Mouse (Mus musculus) intestine, embryonic 15.5 days (tissue): ENCODE measurements around the gene Olfr310. TPM values are rescaled to one million over a fixed set of nuclear protein-coding genes. Genes with fewer than 3 reads are reported as not detected.

Experiments used
- ATAC-seq: fragments of 200-750 bp; cut with Nextera tagmentation; 2 replicates; pipeline ENCODE4 v1.8.0; 2017; ENCODE audit warnings: moderate TSS enrichment, moderate library complexity
- H3K27ac ChIP-seq: fragments of 300-500 bp; sonication (generic); 2 replicates; pipeline ENCODE4 v1.5.1; 2015; ENCODE audit warnings: mild to moderate bottlenecking, inconsistent platforms
- H3K27me3 ChIP-seq: fragments of 300-500 bp; sonication (generic); replicated peaks from 2 replicates; pipeline ENCODE4 v1.6.1; 2015; ENCODE audit warnings: inconsistent platforms
- H3K36me3 ChIP-seq: fragments of 300-500 bp; sonication (generic); 2 replicates; pipeline ENCODE4 v1.6.1; 2015; ENCODE audit warnings: inconsistent platforms
- H3K4me1 ChIP-seq: fragments of 300-500 bp; sonication (generic); replicated peaks from 2 replicates; pipeline ENCODE4 v1.6.1; 2015; ENCODE audit warnings: inconsistent platforms
- H3K4me2 ChIP-seq: fragments of 300-500 bp; sonication (generic); replicated peaks from 2 replicates; pipeline ENCODE4 v1.6.1; 2015; ENCODE audit warnings: mild to moderate bottlenecking, inconsistent platforms
- H3K4me3 ChIP-seq: fragments of 300-500 bp; sonication (generic); replicated peaks from 2 replicates; pipeline ENCODE4 v1.5.1; 2015; ENCODE audit warnings: inconsistent platforms
- H3K9ac ChIP-seq: fragments of 300-500 bp; sonication (generic); 2 replicates; pipeline ENCODE4 v1.6.1; 2015; ENCODE audit warnings: inconsistent platforms
- H3K9me3 ChIP-seq: fragments of 300-500 bp; sonication (generic); 2 replicates; pipeline ENCODE4 v1.6.1; 2016; ENCODE audit warnings: inconsistent platforms
- WGBS: fragments of 180-500 bp; shearing (Covaris S2); methylation state at CpG from one replicate; pipeline ENCODE4 v1.1.7; 2015; 5-methylcytosine and 5-hydroxymethylcytosine counted together
- polyA plus RNA-seq: library from polyadenylated mRNA; unstranded; fragments of >200 nt; fragmentation: Nextera tagmentation; extraction: Ambion mirVana; gene quantifications from 2 replicates; pipeline ENCODE4 v1.2.1, GENCODE M21; 2015

The Olfr310 gene
- polyA plus RNA-seq = not detected in 2 replicates

DNA sequence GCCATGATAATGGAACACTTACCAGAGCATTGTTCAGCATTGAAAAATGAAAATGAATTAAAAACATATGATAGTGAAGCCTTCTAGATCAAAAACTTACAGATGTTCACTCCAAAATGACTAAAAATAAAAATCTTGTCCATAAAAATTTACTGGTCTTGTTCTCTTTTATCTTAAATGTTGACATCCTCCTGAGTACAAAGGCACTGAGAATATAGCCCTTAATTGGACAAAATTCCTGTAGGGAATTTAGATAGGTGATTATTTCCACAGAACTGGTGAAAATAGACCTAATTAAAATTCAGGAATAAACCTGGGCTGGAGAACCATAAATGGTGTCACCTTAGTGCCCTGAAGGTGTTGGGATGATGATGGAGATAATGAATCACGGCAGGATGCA is at the start of gene Olfr310:
Gene Olfr310 (minus strand): TSS at position 101 of the 400 bp plus-strand sequence.
- H3K4me2 ChIP-seq = no peak within 1 kb of the TSS
- H3K4me3 ChIP-seq = no peak within 1 kb of the TSS
- no peaks in the 10 kb centered on the region for H3K36me3 ChIP-seq
- no peak within 1 kb of the TSS for H3K9ac ChIP-seq
- WGBS = 73% methylated on average over 1 of the region's 1 CpGs
- no peaks in the 10 kb centered on the region for H3K4me1 ChIP-seq
- no peaks in the 10 kb centered on the region for H3K27me3 ChIP-seq
- H3K9me3 ChIP-seq = no peaks in the 10 kb centered on the region
- no peak for ATAC-seq
- H3K27ac ChIP-seq = no peak within 1 kb of the TSS

DNA sequence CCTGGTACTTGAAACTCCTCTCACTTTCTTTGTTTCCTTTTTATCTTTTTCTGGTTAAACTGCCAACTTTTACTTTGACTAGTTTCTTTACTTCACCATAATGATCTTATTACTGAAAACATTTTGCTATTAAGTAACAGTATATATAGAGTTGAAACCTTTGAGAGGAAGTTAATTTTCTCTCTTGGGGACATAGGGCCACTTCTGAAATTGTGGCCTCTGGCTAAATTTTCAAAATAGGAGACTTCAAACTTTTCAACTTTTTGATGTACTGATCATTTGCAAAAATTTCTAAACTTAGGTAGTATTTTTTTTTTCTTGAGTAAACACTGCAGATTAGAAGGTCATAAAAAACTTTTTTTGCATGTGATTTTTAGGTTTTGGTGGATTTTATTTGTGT is 48.6 kb upstream of the Olfr310 start, which contains the start of gene Olfr308:
Gene Olfr308 (minus strand): TSS at position 101 of the 400 bp plus-strand sequence.
- no peak for ATAC-seq
- Histone ChIP-seq H3K4me3 (no peak within 1 kb of the TSS), H3K36me3 (no peaks in the 10 kb centered on the region), H3K4me2 (no peak within 1 kb of the TSS), H3K4me1 (no peaks in the 10 kb centered on the region), H3K9ac (no peak within 1 kb of the TSS), H3K9me3 (no peaks in the 10 kb centered on the region), H3K27ac (no peak within 1 kb of the TSS), H3K27me3 (no peaks in the 10 kb centered on the region)

DNA sequence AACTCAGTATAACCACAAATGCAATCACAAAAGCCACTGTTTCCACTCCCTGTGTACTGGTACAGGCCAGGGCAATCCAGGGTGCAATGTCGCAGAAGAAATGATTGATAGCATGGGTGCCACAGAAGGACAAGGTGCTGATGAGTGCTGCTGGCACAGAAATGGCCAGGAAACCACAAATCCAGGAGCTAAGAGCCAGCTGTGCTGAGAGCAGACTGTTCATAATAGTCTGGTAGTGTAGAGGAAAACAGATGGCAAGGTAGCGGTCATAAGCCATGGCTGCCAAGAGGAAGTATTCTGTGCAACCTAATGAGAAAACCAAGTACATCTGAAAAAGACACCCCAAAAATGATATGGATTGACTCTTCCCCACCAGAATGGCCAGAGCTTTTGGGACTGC is 44.4 kb upstream of the Olfr310 start:
- H3K27me3 ChIP-seq = no peaks in the 10 kb centered on the region

DNA sequence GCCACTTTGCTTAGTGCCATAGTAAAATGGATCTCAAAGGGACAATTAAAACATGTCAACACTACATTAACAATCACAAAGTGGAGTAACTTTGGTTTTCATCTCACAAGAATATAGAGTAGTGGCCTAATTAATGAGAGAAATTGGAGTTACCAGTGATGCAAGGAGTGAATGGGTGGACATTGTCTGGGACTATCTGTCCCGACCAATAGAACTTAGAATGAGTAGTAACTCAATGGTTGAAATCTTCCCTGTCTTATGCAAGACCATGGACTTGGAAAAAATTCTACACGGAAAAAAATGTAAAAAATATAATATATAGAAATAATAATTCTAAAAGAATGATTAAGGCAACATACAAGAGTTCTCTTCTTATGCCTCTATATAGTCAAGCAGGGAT is 36.6 kb upstream of the Olfr310 start, which contains the start of gene Olfr309:
Gene Olfr309 (minus strand): TSS at position 101 of the 400 bp plus-strand sequence.
- no peak within 1 kb of the TSS for H3K27ac ChIP-seq
- H3K4me3 ChIP-seq = no peak within 1 kb of the TSS
- no peaks in the 10 kb centered on the region for H3K36me3 ChIP-seq
- H3K9ac ChIP-seq = no peak within 1 kb of the TSS
- H3K27me3 ChIP-seq = no peaks in the 10 kb centered on the region
- ATAC-seq = no peak
- no peak within 1 kb of the TSS for H3K4me2 ChIP-seq
- H3K9me3 ChIP-seq = no peaks in the 10 kb centered on the region
- WGBS = 78% methylated on average over 2 of the region's 2 CpGs
- H3K4me1 ChIP-seq = no peaks in the 10 kb centered on the region

More for the DNA sequence above, 44.4 kb upstream of the Olfr310 start:
- Histone ChIP-seq H3K27ac (no peak overlapping the region), H3K4me2 (no peak overlapping the region), H3K4me3 (no peak overlapping the region), H3K36me3 (no peaks in the 10 kb centered on the region), H3K9ac (no peak overlapping the region), H3K4me1 (no peaks in the 10 kb centered on the region), H3K9me3 (no peaks in the 10 kb centered on the region)
- WGBS = 86% methylated on average over 2 of the region's 2 CpGs
- ATAC-seq = no peak

DNA sequence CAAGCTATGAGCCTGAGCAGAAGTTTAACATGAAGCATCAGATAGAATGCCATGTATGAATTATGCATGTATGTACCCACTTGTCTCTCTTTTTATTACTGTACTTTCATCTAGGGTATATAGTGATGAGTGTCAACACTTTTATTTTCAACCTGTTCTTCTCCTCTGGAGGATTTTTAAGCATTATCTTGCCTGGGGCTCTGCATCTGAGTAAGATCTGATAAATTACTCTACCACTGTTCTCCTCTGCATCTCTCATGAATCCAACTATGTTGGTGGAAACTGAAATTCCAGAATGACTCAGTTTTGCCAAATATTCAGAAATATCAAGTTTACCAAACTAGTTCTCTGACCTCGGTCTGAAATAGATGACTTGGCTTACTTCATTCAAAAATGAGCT is 30.8 kb downstream of the Olfr310 start, which contains the start of gene Vmn2r76:
Gene Vmn2r76 (minus strand): TSS at position 101 of the 400 bp plus-strand sequence.
- Histone ChIP-seq H3K9me3 (no peaks in the 10 kb centered on the region), H3K4me3 (no peak within 1 kb of the TSS), H3K36me3 (no peaks in the 10 kb centered on the region), H3K27me3 (no peaks in the 10 kb centered on the region), H3K9ac (no peak within 1 kb of the TSS), H3K27ac (no peak within 1 kb of the TSS), H3K4me2 (no peak within 1 kb of the TSS), H3K4me1 (no peaks in the 10 kb centered on the region)
- 73% methylated on average over 1 of the region's 1 CpGs for WGBS
- no peak for ATAC-seq

Other genes with a start within 250 kb of the Olfr310 start
- not detected in 2 replicates for gene Vmn2r75, start 105.4 kb downstream of the Olfr310 start, polyA plus RNA-seq
- not detected in 2 replicates for gene Vmn2r76, start 30.9 kb downstream of the Olfr310 start, polyA plus RNA-seq
- gene Olfr309, start 36.5 kb upstream of the Olfr310 start, polyA plus RNA-seq = not detected in 2 replicates
- gene Olfr308, start 48.5 kb upstream of the Olfr310 start, polyA plus RNA-seq = not detected in 2 replicates
- gene Olfr307, start 60.4 kb upstream of the Olfr310 start, polyA plus RNA-seq = not detected in 2 replicates
- not detected in 2 replicates for gene Olfr305, start 89.8 kb upstream of the Olfr310 start, polyA plus RNA-seq
- gene Olfr304, start 109.5 kb upstream of the Olfr310 start, polyA plus RNA-seq = not detected in 2 replicates
- not detected in 2 replicates for gene Olfr303, start 120.6 kb upstream of the Olfr310 start, polyA plus RNA-seq
- not detected in 2 replicates for gene Olfr301, start 126.7 kb upstream of the Olfr310 start, polyA plus RNA-seq
- gene Olfr299, start 182.7 kb upstream of the Olfr310 start, polyA plus RNA-seq = not detected in 2 replicates
- gene Olfr298, start 215.3 kb upstream of the Olfr310 start, polyA plus RNA-seq = not detected in 2 replicates
- gene Olfr297, start 242.8 kb upstream of the Olfr310 start, polyA plus RNA-seq = not detected in 2 replicates